Mouse (Mus musculus) T-cell, adult 2 months (primary cell): ENCODE data around the gene Lrrn2.

Experiments used
- DNase-seq: peaks from one replicate; pipeline ENCODE4 v3.0.0; 2022; ENCODE audit warnings: low spot score

The Lrrn2 gene

DNA sequence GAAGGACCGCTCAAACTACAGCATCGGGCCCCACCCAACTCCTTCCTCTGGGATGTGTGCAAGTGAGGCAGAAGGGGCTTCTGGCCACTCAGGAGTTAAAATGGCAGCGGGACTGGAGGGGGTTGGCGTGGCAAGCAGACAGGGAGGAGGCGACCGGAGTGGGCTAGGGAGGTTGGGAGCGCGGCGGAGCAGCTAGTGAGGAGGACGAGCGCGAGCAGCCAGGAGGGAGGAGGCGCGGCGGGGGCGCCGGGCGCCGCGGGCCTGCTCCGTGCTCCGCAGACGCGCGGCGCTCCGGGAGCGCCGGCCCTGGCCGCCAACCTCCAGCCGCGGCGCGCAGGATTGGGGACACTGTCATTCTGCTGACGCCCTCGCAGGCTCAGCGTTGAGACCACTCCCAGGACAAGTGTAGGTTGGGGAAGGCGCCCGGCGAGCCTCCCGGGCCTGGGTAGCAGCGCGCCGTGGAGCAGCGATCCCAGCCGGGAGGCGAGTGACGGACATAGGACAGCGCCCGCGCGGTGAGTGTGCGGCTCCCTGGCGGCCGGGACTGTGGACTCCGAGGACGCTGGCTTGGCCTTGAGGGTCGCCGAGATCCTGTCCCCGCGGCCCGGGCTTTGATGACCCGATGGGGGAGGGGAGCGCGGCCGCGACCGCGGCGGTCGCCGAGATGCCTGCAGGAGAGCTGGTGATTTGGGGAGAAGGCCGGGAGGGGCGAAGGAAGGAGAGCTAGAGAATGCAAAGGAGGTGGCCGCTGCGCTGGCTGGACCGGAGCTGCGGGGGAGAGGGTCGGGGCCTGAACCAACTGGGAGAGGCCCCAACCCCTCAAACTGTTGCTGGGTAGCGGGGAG lies at the start of gene Lrrn2:
Lrrn2 (plus strand) TSS at position 113 of the 845 bp plus-strand sequence.
- no peak for DNase-seq

DNA sequence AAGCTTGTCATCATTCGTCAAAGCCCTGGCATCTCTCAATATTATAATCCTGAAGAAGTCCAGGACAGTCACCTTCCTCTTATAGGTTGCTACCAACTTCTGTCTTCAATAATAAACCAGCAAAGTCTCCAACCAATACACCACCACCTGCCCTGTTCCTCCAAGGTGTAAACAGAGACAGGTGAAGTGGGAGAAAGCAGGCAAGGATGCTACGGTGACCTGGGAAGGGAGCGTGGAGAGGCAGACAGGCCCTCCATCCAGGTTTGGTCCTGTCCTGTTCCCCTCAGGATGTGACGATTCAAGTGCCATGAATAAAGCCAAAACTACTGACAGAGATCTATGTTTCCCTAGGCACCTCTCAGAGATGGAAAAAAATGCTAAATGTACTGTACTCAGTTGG lies 48.1 kb upstream of the Lrrn2 start:
- no peak for DNase-seq

DNA sequence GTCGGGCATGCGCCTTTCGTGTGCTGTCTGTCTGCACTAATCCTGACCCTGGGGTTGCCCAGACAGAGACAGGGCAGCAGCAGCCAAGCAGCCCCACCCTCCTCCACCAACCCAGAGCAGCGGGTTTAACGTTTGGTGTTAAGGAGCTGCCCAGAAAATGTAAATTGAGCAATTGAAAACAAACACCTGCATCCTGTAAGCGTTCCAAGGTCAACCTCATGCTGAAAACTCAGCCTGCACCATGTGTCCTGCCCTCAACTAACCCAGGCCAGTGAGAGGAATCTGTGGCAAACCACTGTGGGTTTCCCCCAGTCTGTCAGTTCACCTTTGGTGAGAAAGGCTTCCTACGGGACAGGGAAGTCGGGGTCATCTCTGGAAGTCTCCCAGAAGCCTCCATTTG lies 46.0 kb upstream of the Lrrn2 start:
- no peak for DNase-seq

DNA sequence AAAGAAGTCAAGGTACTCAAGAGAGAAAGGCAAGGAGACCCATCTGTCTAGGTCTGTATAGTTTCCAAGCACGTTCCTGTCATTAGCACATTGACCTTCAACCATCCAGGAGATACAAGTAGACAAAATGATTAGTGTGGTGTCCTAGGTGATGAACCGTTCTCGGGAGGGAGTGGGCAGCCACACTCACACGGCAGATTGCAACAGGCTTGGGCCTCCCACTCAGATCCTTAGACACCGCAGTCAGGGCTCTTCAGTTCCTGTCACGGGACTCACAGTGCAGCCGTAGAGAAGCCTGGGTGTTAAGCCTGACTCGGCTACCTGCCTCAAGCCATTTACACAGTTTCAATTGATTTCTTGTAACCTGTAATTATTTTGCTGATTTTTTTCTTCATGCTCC lies 43.2 kb upstream of the Lrrn2 start:
- no peak for DNase-seq

DNA sequence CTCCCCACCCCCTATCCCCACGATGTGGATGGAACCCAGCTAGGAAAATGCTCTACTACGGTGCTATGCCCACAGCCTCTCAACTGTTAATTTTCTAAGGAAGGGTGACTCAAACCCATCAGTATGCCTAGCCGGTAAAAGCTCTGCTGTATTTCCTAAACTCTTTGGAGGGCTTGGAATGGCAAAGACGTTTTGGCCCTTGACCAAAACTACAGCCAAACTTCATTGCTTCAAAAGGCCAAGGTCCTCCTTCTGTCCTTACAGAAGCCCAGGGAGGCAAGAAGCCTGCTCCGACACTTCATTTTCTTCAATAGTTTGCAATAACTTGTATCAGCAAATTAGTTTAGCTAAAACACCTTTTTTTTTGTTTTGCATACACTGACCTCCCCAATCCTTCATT lies 42.4 kb upstream of the Lrrn2 start:
- no peak for DNase-seq

DNA sequence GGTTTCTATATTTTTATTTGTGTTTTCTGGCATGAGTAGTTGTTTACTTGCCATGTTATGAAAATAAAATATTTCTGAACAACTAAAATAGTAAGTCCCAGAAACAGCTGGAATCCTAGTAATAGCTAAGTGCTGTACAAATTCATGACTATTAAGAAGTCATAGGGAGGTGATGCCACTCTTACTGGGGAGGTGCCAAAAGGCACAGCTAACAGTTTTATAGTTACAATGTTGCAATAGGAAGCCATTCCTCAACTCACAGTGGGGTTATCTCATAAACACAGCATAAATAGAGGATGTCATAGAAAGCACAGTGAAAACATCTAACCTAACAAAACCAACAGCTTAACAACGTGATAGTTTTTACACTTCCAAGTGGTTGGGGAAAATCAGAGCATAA lies 41.7 kb upstream of the Lrrn2 start:
- DNase-seq = no peak

DNA sequence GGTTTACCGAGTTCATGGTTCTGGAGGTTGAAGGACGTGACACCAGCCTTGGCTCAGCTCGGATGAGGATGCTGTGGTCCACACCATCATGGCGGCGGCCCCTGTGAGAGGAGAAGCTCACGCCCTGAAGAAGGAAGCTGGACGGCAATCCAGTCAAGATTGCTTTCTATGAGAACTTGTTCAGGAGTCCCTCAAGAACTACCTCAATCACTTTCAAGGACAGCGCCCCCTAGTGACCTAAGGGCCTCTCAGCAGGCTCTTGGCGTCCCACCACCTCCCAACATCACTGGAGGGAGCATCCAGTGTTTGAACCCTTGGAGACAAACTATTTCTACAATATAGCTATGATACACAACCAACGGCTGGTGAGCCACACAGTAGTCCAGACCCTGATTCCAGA lies 36.5 kb upstream of the Lrrn2 start:
- DNase-seq = no peak

DNA sequence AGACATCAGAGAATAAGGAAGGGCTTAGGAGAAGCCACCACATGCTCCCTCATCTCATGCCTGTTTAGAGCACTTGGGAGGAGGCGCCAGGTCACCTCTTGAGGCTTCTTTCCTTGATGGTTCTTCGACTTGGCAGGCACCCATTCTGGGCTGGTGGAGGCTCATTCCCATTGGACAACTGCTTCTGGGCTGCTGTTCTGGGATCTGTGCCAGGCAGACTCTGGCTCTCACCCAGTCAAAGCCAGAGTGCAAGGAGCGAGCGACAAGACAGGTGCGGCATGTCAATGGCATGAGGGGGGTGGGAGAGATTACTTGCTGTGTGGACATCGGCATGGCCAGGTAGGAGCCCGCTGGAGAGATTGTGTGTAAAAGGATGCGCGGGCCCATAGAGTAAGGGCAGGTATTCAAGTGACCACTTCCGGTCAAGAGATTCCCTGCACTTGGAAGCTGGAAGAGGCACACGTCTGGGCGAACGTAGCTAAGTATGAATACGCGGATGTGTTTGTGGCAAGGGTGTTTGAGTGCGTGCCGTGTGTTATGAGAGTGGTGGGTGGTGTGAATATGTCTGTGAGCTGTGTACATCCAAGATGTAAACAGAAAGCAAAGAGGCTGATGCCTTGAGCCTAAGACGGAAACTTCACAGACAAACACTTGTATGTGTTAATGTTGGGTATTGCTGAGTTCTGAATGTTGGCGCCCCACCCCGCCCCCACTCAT lies 35.8 kb upstream of the Lrrn2 start:
- no peak for DNase-seq

DNA sequence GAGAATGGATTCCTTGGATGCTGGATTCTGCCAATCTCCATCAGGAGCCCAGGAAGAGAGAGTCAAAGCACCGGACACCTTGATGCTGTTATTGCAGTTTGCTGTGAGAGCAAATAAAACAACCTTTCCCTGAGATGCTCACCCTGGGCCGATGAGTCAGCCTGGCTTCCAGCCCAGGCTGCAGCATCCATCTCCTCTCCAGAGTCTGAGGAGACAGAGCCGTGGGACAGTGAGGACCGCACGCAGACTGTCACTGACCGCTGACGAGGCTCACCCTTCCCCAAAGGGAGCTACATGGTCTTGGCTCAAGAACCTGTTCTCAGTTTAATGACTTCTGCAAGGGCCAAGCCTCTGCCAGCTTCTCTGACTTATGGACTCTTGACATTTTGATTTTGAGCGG lies 34.3 kb upstream of the Lrrn2 start:
- no peak for DNase-seq

DNA sequence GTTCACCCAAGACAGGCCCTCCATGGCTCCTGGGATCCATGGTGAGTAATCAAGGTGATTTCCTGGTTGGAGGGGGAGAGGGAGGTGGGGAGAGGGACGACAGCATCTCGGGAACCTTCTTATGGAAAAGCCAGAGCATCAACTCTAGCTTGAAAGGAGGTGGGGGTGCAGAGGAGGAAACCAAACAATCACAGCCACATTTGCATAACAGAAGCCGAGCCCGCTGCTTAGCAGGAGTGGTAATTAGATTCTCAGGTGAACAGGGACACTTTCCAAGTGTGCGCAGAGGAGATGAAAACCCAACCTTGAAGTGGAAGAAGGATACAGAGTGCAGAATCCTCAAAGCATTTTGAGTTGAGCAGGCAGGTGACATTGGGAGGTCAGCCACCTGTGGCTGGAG lies 29.3 kb upstream of the Lrrn2 start:
- DNase-seq = no peak

DNA sequence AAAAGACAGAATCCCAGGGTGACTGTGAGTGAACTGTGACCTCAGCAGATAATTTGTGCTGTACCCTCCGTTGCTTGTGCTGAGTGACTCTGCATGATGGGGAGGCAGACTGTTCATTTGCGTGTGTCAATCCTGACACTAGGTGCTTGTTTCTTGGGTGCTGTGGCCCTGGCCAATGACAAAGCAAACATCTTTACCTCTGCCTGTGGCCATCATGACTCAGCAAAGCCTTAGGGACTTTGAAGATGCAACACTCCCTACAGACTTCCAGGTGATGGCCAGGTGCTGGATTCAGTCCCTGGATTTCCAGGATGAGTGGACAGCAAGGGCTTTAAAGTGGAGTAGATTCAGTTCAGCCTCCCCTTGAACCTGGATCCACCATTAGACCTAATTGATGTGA lies 28.8 kb upstream of the Lrrn2 start:
- DNase-seq = no peak

DNA sequence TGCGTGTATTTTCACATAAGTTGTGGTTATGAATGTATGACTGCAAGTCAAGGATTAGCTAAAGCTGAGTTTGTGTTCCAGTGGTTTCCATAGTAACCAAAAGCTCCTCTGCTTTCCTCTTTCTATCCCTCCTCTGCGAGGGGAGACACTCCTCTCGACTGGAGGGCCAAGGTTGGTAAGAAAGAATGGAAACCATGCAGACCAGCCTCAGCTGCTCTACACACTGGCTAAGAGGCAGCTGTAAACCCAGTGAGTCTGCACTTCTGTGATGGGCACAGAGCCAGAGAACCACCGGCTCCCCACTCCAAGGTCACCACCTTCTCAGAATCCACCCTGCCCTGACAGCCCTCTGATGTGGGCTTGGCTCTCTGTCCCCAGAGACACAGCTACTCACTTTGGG lies 28.3 kb upstream of the Lrrn2 start:
- no peak for DNase-seq

DNA sequence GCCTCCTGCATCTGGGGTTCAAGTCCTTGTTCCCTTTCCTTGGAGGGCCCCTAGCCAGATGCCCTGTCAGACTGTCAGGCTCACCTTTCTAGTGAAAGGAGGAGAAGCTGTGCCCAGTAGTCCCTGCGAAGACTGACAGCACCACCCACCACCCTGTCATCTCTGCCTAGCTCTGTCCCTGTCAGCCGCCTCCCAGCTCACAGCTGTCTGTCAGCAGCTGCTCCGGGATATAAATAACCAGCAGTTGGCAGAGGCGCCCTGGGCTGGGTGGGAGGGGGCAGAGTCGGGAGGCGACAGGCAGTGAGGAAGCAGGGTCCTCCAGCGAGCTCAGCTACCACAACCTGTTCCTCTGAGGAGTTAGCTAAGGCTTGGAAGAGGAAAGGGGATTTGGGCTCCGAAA lies 26.8 kb upstream of the Lrrn2 start:
- DNase-seq = no peak

DNA sequence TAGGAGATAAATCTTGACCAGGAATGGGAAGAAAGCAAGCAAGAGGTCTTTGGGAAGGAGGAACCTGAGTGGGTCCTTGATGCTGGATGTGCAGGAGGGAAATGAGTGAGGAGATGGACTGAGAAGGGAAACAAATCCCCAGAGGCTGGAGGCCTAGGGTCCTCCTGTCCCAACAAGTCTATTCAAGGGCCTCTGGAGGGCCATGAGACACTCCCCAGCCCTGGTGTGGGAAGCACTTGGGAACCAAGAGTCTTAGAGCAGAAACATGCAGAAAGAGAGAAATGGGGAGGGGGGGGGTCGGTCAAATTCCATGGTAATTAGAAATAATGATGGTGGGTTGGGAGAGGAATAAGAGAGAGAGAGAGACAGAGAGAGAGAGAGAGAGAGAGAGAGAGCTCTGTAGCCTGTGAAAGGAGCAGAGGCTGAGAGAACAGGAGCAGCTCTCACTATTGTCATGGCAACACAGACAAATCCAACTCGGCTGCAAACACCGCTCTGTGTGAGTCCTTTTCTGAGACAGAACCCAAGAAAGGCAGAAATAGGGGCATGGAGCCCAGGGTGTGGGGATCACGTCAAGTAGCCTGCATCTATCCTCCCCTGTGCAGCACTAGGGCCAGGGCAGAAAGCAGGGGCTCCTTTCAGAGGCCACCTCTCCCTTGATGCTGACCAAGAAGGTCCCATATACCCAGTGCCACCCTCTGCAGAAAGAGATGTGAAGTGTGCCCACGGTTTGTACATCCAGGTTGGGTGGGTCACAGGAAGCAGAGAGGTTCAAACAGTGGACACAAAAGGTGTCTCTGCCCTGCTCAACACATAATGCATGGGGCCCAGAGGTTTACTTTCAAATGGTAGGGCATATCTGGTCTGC lies 21.3 kb upstream of the Lrrn2 start:
- no peak for DNase-seq

DNA sequence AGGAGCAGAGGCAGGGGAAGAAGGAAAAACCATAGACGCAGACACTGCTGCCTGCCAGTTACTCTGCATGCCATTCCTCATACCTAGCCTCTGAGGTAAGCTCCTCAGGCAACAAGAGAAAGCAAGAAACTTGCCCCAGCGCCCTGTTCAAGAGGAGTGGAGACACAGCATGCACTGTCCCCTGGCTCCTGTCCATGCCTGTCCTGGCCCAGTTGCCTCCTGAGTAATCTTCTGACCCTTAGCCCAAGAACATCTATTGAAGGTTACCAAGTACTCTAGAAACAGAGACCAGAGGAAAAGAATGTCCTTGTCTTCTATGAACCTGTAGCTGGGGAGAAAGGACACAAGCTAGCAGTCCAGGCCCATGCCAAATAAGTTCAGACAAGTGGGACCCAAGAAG lies 15.9 kb upstream of the Lrrn2 start:
- no peak for DNase-seq

DNA sequence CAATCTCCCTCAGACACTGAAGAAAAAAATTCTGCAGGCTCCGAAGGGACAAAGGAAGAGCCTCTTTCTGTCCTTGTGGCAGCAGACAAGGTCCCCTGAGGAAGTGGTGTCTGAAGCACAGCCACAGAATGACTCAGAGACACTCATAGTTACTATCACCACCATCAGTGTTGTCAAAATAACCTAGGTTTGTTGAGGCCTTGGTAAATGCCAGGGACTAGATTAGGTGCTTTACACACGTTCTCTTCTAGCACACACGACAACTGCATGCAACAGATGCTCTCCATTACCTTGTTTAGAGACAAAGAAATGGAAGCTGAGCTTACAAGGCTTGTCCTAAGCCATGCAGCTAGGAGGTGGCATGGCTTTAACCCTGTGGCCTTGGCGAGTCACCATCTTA lies 14.5 kb upstream of the Lrrn2 start:
- DNase-seq = no peak

DNA sequence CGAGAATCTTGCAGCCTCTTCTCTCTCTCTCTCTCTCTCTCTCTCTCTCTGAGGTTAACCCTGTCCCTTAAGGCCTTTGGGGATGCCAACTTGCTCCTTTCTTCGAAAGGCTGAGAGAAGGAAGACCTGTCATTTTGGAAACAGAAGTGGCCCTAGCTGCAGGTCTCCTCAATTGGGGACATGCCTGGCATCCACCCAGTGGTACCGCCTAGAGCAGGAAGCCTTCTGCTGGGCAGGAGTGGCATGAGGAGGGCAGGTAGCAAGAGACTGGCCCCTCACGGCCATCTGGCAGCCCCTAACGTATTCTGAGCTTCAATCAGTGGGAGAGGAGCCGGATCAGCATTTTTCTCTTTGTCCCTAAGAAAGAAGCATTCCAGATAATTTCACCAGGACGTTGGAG lies 9.7 kb upstream of the Lrrn2 start:
- no peak for DNase-seq

DNA sequence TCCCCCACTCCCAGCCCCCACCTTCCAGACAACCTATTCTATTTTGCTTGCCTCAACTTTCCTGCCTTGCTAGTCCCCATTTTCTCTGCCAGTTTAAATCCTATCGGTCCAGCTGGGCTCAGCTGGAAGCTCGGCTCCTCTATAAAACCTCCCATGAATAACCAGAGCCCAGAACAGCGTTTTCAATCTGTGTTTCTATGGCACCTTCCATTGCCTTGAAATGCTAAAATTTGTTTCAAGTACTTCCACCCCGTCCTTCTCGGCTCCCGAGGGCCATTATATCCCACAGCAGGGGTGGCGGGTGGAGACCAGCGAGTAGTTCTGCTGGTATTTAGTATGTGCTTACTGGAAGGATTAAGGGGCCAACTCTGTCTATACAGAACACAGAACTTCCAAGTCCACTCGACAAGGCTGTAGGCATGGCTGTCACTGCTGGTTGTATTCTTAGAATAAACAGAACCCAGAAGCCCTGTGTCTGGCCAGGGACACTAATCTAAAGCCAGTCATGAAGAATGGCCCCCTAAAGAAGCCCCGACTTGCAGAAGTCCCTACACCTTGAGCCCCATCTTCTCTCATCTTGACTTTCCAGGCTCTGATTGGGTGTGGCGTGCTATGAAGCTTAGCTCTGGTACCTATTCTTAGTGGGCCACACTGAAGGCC lies 992 bp upstream of the Lrrn2 start:
- no peak for DNase-seq

DNA sequence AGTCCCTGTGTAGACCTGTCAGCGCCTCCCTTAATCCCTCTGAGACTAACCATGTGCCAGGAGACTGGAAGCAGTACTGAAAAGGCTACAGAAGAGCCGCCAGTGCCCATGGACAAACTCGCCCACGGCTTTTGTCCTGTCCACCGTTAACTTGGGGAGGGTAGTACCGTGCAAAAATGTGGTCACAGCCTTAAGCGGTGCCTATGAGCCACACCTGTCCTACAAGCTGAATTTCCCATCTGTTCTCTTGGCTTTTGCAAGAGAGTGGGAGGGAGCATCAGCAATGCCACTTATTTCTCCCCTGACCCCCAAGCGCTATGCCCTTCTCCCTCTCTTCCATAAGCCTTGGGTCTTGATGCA lies 292 bp upstream of the Lrrn2 start:
- no peak for DNase-seq

DNA sequence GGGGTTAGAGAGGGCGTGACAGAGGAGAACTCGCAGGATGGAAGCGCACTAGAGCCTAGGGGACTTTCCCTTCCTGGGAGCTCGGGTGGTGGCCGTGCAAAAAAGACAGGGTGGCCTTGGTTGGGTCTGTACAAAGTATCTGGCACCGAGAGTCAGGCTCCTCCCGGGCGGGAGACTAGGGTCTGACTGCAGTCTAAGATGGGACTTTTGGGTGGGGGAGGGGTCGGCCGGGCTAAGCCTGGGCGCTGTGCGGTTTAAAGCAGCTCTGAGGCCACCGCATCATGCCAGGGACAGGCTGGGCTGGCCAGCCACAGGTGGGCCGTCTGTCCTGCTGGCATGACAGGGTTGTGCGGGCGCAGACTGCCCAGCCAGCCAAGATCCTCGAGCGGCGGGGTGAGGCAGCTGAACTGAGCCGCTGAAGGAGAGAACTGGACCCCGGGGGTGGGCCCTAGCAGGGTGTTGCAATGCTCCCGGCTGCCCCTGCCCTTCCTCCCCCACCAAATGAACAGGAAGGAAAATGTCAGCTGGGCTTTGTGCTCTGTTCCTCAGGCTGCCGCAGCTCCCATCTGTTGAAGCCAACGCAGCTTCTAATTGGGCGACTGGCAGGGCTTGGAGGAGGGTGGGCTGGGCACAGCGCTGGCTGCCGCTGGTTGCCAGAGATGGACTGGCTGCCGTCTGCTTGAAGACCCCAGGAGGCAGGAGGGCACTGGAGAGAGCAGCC lies 1.1 kb downstream of the Lrrn2 start:
- DNase-seq = no peak

DNA sequence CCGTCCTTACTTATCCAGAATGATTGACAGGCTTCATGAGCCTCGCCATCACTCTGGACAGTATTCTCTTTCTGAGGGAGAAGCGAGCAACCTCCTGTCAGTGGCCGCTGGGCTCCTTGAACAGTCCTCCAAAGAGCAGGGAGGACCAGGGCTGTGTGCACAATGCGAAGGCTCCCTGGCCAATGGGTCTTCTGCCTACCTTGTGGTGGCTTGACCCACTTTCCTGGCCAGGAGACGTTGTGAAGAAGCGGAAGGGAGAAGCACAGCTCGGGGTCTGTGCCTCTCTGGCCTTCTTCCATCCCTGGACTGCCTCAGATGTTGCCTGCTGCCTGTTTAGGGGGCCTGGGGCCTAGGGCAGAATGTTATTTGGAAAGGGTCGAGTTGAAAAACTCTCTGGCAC lies 1.8 kb downstream of the Lrrn2 start:
- no peak for DNase-seq

DNA sequence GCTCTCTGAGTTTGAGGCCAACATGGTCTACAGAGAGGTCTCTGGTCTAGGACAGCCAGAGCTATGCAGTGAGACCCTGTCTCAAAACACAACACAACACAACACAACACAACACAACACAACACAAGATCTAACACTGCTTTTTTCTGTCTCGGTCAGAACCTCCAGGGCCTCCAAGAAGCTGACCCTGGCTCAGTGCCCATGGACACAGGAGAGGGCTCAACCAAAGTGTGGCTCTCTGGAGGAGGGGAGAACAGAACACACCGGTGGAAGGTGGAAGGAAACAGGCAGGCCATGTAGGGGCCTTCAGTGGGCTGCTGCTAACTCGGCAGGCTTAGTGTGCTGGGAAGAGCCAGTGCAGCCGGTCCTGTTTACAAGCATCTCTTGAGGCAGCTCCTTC lies 5.6 kb downstream of the Lrrn2 start:
- DNase-seq = no peak
